Mouse (Mus musculus) olfactory bulb, adult 2 months (tissue): ENCODE results near the gene Arl15. TPM values are rescaled to one million over a fixed set of nuclear protein-coding genes. Genes with fewer than 3 reads are reported as not detected.

Experiments used
- H3K27ac ChIP-seq: fragments of 200-500 bp; 2 replicates; pipeline ENCODE4 v1.5.1; 2012; ENCODE audit warnings: low read depth, low read length; ENCODE audit not compliant: insufficient read depth
- H3K4me1 ChIP-seq: fragments of 200-500 bp; 2 replicates; pipeline ENCODE4 v1.6.1; 2012; ENCODE audit warnings: low read length; ENCODE audit not compliant: control insufficient read depth, insufficient read depth
- H3K4me3 ChIP-seq: fragments of 200-500 bp; 2 replicates; pipeline ENCODE4 v1.5.1; 2012; ENCODE audit warnings: mild to moderate bottlenecking, low read depth, low read length, moderate library complexity; ENCODE audit not compliant: insufficient read depth
- CTCF ChIP-seq: fragments of 200-500 bp; IDR thresholded peaks from 2 replicates; pipeline ENCODE4 v1.5.1; 2012; ENCODE audit warnings: low read depth, mild to moderate bottlenecking, low read length, moderate library complexity; ENCODE audit not compliant: insufficient read depth
- POLR2A ChIP-seq: fragments of 200-500 bp; IDR thresholded peaks from 2 replicates; pipeline ENCODE4 v1.6.1; 2012; ENCODE audit warnings: mild to moderate bottlenecking, low read depth, low read length, moderate library complexity; ENCODE audit not compliant: insufficient read depth
- WGBS: fragments of 180-500 bp; shearing (Covaris S2); methylation state at CpG from one replicate; pipeline ENCODE4 v1.1.7; 2018; 5-methylcytosine and 5-hydroxymethylcytosine counted together
- polyA plus RNA-seq: library from polyadenylated mRNA; stranded (reverse); fragments of >200 nt; gene quantifications from 2 replicates; pipeline ENCODE4 v1.2.4, GENCODE M21; 2012; ENCODE audit warnings: low replicate concordance; ENCODE audit not compliant: missing spikeins, insufficient read depth, insufficient read length

Arl15 gene
- polyA plus RNA-seq, 1 experiment = not detected

- no peak for TF ChIP-seq CTCF
- TF ChIP-seq POLR2A = no peak
- Histone ChIP-seq H3K4me1 (no peaks in the 10 kb centered on the region), H3K4me3 (no peak overlapping the region), H3K27ac (no peak overlapping the region)
- 59% methylated on average over 8 of the region's 8 CpGs for WGBS
Observed at GRCm38 (mm10) chr13:114138921-114139320, 344.6 kb downstream of the Arl15 start.

- 85% methylated on average over 9 of the region's 9 CpGs for WGBS
- no peak overlapping the region for H3K4me3 ChIP-seq
- no peaks in the 10 kb centered on the region for H3K4me1 ChIP-seq
- TF ChIP-seq CTCF (no peak), POLR2A (no peak)
- no peak overlapping the region for H3K27ac ChIP-seq
Observed at GRCm38 (mm10) chr13:114139570-114139969, 345.3 kb downstream of the Arl15 start.

DNA sequence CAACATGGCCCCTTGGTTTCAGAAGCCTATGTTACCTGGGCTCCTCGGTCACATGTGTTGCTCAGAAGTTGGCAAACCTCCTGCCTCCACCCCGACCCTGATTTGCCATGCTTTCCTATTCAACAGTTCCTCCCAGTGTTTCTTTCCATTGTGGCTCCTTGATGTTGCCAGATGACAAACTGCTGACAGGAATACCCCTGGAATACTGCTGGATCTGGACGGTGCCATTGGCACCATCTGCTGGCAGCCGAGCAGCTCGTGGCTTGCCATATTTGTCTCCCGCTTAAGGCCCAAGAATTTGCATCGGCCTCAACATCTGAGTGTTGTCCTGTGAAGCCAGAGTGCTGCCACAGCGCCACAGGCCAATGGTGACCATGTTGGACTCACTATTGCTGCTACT lies 348.5 kb downstream of the Arl15 start:
- H3K4me1 ChIP-seq = no peaks in the 10 kb centered on the region
- TF ChIP-seq POLR2A (no peak), CTCF (no peak)
- no peak overlapping the region for H3K4me3 ChIP-seq
- 78% methylated on average over 8 of the region's 8 CpGs for WGBS
- no peak overlapping the region for H3K27ac ChIP-seq

DNA sequence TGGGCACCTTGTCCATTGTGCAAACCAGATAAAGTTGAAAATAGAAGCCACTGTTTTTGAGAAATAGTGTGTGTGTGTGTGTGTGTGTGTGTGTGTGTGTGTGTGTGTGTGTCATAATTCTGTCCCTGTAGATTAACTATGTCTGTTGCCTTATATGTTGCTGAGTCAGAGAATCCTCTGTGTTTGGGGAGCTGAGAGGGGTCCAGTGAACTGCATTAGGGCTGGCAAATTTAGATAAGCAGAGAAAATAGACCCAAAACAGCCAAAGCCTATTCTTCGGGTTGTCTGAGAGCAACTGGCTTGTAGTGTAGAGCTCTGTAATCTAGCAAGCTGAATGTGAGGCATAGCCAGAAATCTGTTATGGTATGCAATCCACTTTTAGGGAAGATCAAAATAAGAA lies 348.9 kb downstream of the Arl15 start:
- TF ChIP-seq POLR2A (no peak), CTCF (no peak)
- H3K27ac ChIP-seq = no peak overlapping the region
- WGBS = 65% methylated on average over 1 of the region's 1 CpGs
- H3K4me3 ChIP-seq = no peak overlapping the region
- no peaks in the 10 kb centered on the region for H3K4me1 ChIP-seq

- H3K4me1 ChIP-seq = no peaks in the 10 kb centered on the region
- WGBS = 43% methylated on average over 15 of the region's 15 CpGs
Observed at GRCm38 (mm10) chr13:114144052-114145046, 350.0 kb downstream of the Arl15 start.

GRCm38 (mm10) chr13:114145249-114145648 lies 350.9 kb downstream of the Arl15 start:
- H3K4me3 ChIP-seq = no peak overlapping the region
- 97% methylated on average over 8 of the region's 8 CpGs for WGBS
- H3K27ac ChIP-seq = no peak overlapping the region
- no peak for TF ChIP-seq POLR2A
- TF ChIP-seq CTCF = no peak
- no peaks in the 10 kb centered on the region for H3K4me1 ChIP-seq

More at GRCm38 (mm10) chr13:114144052-114145046, 350.0 kb downstream of the Arl15 start:
- Histone ChIP-seq H3K27ac (no peak overlapping the region), H3K4me3 (no peak overlapping the region)
- TF ChIP-seq CTCF (no peak), POLR2A (no peak)

GRCm38 (mm10) chr13:114150856-114151697 lies 356.8 kb downstream of the Arl15 start:
- no peak for TF ChIP-seq POLR2A
- no peak for TF ChIP-seq CTCF
- Histone ChIP-seq H3K4me1 (no peaks in the 10 kb centered on the region; the same call in 1 of the 2 replicates), H3K4me3 (no peak overlapping the region), H3K27ac (no peak overlapping the region)
- WGBS = 95% methylated on average over 16 of the region's 16 CpGs

- WGBS = 84% methylated on average over 10 of the region's 10 CpGs
- no peak overlapping the region for H3K4me3 ChIP-seq
- no peak overlapping the region for H3K27ac ChIP-seq
- TF ChIP-seq POLR2A = no peak
- no peak for TF ChIP-seq CTCF
- H3K4me1 ChIP-seq = no peaks in the 10 kb centered on the region; the same call in 1 of the 2 replicates
Observed at GRCm38 (mm10) chr13:114151698-114152069, 357.4 kb downstream of the Arl15 start.

DNA sequence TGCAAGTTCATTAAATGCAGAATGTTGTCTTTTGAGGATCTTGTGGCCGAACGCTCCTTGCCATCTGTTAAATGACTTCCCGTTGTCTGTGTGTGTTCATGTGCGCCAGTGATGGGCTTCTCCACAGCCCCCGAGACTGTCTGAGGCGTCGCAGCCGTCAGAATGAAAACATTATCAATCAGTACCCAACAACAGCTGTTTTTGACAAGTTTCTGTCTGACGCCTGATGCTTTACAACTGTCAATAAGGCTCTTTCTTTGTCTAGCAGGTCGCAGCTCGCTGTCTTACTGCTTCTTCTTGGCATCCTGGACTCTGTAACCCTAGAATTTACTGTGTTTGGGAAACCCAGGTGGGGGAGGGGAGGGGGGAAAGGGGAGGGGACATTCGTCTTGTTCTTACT lies 362.4 kb downstream of the Arl15 start:
- no peak for TF ChIP-seq CTCF
- TF ChIP-seq POLR2A = no peak
- no peaks in the 10 kb centered on the region; the same call in 1 of the 2 replicates for H3K4me1 ChIP-seq
- H3K4me3 ChIP-seq = no peak overlapping the region
- no peak overlapping the region for H3K27ac ChIP-seq
- 77% methylated on average over 12 of the region's 12 CpGs for WGBS
